Mouse (Mus musculus) heart, adult 2 months (tissue): ENCODE results near the gene Mto1. TPM values are rescaled to one million over a fixed set of nuclear protein-coding genes. Genes with fewer than 3 reads are reported as not detected.
A peak's percentile ranks its signal among the peaks of the same experiment; 100 is the strongest.

Source experiments
- DNase-seq, 2 experiments: peaks; one replicate each; pipeline ENCODE4 v3.0.0; 2021
- H3K27ac ChIP-seq: fragments of 200-600 bp; 2 replicates; pipeline ENCODE4 v1.8.1; 2022
- H3K27me3 ChIP-seq: fragments of 200-500 bp; 2 replicates; pipeline ENCODE4 v1.6.1; 2012; ENCODE audit warnings: mild to moderate bottlenecking, low read length, inconsistent platforms, mixed read lengths; ENCODE audit not compliant: control insufficient read depth, insufficient read depth
- H3K36me3 ChIP-seq: fragments of 200-500 bp; 2 replicates; pipeline ENCODE4 v1.6.1; 2012; ENCODE audit warnings: low read length, inconsistent platforms; ENCODE audit not compliant: control insufficient read depth, insufficient read depth
- H3K4me1 ChIP-seq: fragments of 200-500 bp; 2 replicates; pipeline ENCODE4 v1.6.1; 2011; ENCODE audit warnings: low read length; ENCODE audit not compliant: control insufficient read depth, insufficient read depth
- H3K4me3 ChIP-seq: fragments of 200-600 bp; 2 replicates; pipeline ENCODE4 v1.8.1; 2022
- H3K79me2 ChIP-seq: fragments of 200-500 bp; replicated peaks from 2 replicates; pipeline ENCODE4 v1.6.1; 2012; ENCODE audit warnings: mild to moderate bottlenecking, inconsistent platforms, low read length, moderate library complexity, mixed read lengths; ENCODE audit not compliant: control insufficient read depth, insufficient read depth
- H3K9ac ChIP-seq: fragments of 200-500 bp; 2 replicates; pipeline ENCODE4 v1.6.1; 2012; ENCODE audit warnings: low read depth, mild to moderate bottlenecking, control low read depth, inconsistent platforms, low read length, mixed read lengths
- CTCF ChIP-seq: fragments of 200-600 bp; IDR thresholded peaks from 2 replicates; pipeline ENCODE4 v1.8.1; 2022; ENCODE audit warnings: antibody characterized with exemption, mild to moderate bottlenecking, moderate library complexity
- EP300 ChIP-seq: fragments of 200-500 bp; IDR thresholded peaks from 2 replicates; pipeline ENCODE4 v1.6.1; 2011; ENCODE audit warnings: low read depth, low read length, control low read depth; ENCODE audit not compliant: insufficient read depth
- POLR2A ChIP-seq: fragments of 200-500 bp; IDR thresholded peaks from 2 replicates; pipeline ENCODE4 v1.6.1; 2011; ENCODE audit warnings: mild to moderate bottlenecking, low read depth, low read length, control low read depth; ENCODE audit not compliant: insufficient read depth
- WGBS: fragments of 180-500 bp; shearing (Covaris S2); methylation state at CpG from one replicate; pipeline ENCODE4 v1.1.7; 2018; 5-methylcytosine and 5-hydroxymethylcytosine counted together
- intact Hi-C: fragments of 180-260 bp; cut with DNase I; formaldehyde crosslinking; loops from one replicate; pipeline ENCODE4 v1.15.1; 2025
- long read RNA-seq: library from polyadenylated mRNA; stranded (forward); transcript quantifications from one replicate; pipeline ENCODE4 v2.0.0, GENCODE M21; 2021
- polyA plus RNA-seq: library from polyadenylated mRNA; depleted of rRNA; stranded (reverse); fragments of >200 nt; gene quantifications from 2 replicates; pipeline ENCODE4 v1.2.3, GENCODE M21; 2012; rRNA removed
- total RNA-seq, 2 experiments: library from RNA; stranded (reverse); gene quantifications; 2 replicates each; pipeline ENCODE4 v1.2.3; 2021

The Mto1 gene
- 10 to 100 TPM; 22.5 to 27.6 TPM for total RNA-seq
- polyA plus RNA-seq = 15.8 and 24.9 TPM in 2 replicates
- long read RNA-seq, transcript Mto1-201 (12 exons, 2,366 nt) = major isoform, 17 of 21 reads
- long read RNA-seq, partial matches to known transcripts = 0 of 21 reads
- long read RNA-seq, other reads (novel, unspliced or antisense) = 4 of 21 reads

GRCm38 (mm10) chr9:78447973-78448873 is at the start of gene Mto1, which contains the start of gene Gm17324:
Gene Mto1 (plus strand): TSS chr9:78448208.
Gene Gm17324 (minus strand): TSS chr9:78448786.
- H3K27ac ChIP-seq = peak within 1 kb of the TSS; percentile 92
- peaks cover 3% of the 10 kb centered on the region for H3K36me3 ChIP-seq
- H3K9ac ChIP-seq = peak within 1 kb of the TSS; percentile 86
- H3K79me2 ChIP-seq = no peaks in the 10 kb centered on the region
- TF ChIP-seq EP300 (no peak), CTCF (no peak), POLR2A (peak; percentile 87)
- H3K27me3 ChIP-seq = no peaks in the 10 kb centered on the region
- peak within 1 kb of the TSS; percentile 96 for H3K4me3 ChIP-seq
- H3K4me1 ChIP-seq = peaks cover 3% of the 10 kb centered on the region
- peak; percentile 93 for DNase-seq
- intact Hi-C loops = loop anchor here (2.0 to 5.0 kb wide), 2 partner anchors 34 to 79 kb away; no protein-coding TSS in a partner anchor
- under 1% methylated on average over 96 of the region's 96 CpGs for WGBS

- Histone ChIP-seq H3K36me3 (no peaks in the 10 kb centered on the region), H3K27me3 (peaks cover 6% of the 10 kb centered on the region), H3K27ac (no peak overlapping the region), H3K4me1 (no peaks in the 10 kb centered on the region), H3K4me3 (no peak overlapping the region), H3K9ac (no peak overlapping the region), H3K79me2 (no peaks in the 10 kb centered on the region)
- intact Hi-C loops = no loop called here
- no peak for TF ChIP-seq EP300
- no peak for TF ChIP-seq CTCF
- no peak for TF ChIP-seq POLR2A
- WGBS = 77% methylated on average over 5 of the region's 5 CpGs
- DNase-seq = no peak
These were observed 47.4 kb upstream of the Mto1 start for GRCm38 (mm10) chr9:78400570-78400969.

- Histone ChIP-seq H3K9ac (no peak overlapping the region), H3K27me3 (no peaks in the 10 kb centered on the region), H3K36me3 (no peaks in the 10 kb centered on the region), H3K4me3 (no peak overlapping the region), H3K79me2 (no peaks in the 10 kb centered on the region), H3K27ac (no peak overlapping the region), H3K4me1 (no peaks in the 10 kb centered on the region)
- intact Hi-C loops = no loop called here
- TF ChIP-seq CTCF (no peak), POLR2A (no peak), EP300 (no peak)
- WGBS = 87% methylated on average over 7 of the region's 7 CpGs
- DNase-seq = no peak
These were observed 46.4 kb upstream of the Mto1 start for GRCm38 (mm10) chr9:78401596-78401995.

- H3K9ac ChIP-seq = no peak overlapping the region
- H3K27me3 ChIP-seq = no peaks in the 10 kb centered on the region
- no peaks in the 10 kb centered on the region for H3K79me2 ChIP-seq
- 16% methylated on average over 27 of the region's 27 CpGs for WGBS
- DNase-seq = no peak
- H3K4me1 ChIP-seq = no peaks in the 10 kb centered on the region
- no peak overlapping the region for H3K27ac ChIP-seq
- intact Hi-C loops = no loop called here
- H3K36me3 ChIP-seq = no peaks in the 10 kb centered on the region
- TF ChIP-seq POLR2A (no peak), CTCF (no peak), EP300 (no peak)
- H3K4me3 ChIP-seq = no peak overlapping the region
These were observed 20.6 kb upstream of the Mto1 start for GRCm38 (mm10) chr9:78427362-78427781.

- 61% methylated on average over 6 of the region's 6 CpGs for WGBS
- TF ChIP-seq EP300 = no peak
- TF ChIP-seq POLR2A = no peak
- Histone ChIP-seq H3K27me3 (no peaks in the 10 kb centered on the region), H3K79me2 (no peaks in the 10 kb centered on the region), H3K4me1 (no peaks in the 10 kb centered on the region), H3K4me3 (no peak overlapping the region), H3K9ac (no peak overlapping the region), H3K27ac (no peak overlapping the region), H3K36me3 (no peaks in the 10 kb centered on the region)
- peak in 1 of 2 experiments; percentile 19 for DNase-seq
- intact Hi-C loops = no loop called here
These were observed 19.8 kb upstream of the Mto1 start for GRCm38 (mm10) chr9:78428185-78428584.

- intact Hi-C loops = no loop called here
These were observed 19.1 kb upstream of the Mto1 start for GRCm38 (mm10) chr9:78428870-78429432.

More at GRCm38 (mm10) chr9:78428870-78429432, 19.1 kb upstream of the Mto1 start:
- Histone ChIP-seq H3K27ac (no peak overlapping the region), H3K4me1 (no peaks in the 10 kb centered on the region), H3K27me3 (no peaks in the 10 kb centered on the region), H3K9ac (no peak overlapping the region), H3K4me3 (no peak overlapping the region), H3K79me2 (no peaks in the 10 kb centered on the region), H3K36me3 (no peaks in the 10 kb centered on the region)
- DNase-seq = no peak
- TF ChIP-seq POLR2A (no peak), CTCF (no peak), EP300 (no peak)
- 79% methylated on average over 4 of the region's 4 CpGs for WGBS
